Mouse (Mus musculus): ENCODE measurements around the gene Dlgap1.

Dlgap1 gene

GRCm38 (mm10) chr17:70734728-70735127, 765.9 kb downstream of the Dlgap1 start:
- no peak for DNase-seq (ENCODE audit: low read depth)

DNA sequence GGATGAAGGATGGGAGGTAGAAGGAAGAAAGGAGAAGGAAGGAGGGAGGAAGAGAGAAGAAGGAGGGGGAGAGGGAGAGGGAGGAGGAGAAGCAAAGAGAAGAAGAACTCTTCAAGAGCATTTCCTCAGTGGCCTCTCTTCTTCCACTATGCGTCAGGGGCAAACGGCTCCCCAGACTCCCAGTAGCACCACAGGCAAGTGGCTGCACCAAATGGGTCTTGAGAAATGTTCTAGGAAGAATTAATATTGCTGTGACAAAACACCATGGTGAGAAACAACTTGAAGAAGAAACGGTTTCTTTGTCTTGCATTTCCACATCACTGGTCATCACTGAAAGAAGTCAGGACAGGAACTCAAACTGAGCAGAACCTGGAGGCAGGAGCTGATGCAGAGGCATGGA, 766.5 kb downstream of the Dlgap1 start:
- DNase-seq (ENCODE audit: low read depth), result no peak

DNA sequence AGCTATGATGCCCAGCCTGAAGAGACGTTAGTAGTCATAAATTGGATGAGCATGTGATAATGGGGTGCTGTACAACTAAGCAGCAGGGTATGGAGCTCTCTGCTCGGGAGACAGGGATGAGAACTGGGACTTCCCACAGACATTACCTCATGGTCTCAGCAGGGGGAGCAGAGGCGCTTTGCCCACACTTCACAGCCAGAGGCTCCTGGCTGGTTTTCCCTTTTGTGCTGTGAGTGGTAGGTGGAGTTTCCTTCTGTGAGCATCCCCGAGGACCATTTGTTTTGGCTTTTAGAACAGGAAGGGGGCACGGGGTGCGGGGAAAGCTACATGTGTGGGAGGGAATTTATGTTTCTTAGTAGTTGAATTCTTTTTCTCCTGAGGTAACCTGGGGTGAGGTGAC, 768.6 kb downstream of the Dlgap1 start:
- DNase-seq (ENCODE audit: low read depth), result peak; percentile 94

- peak; percentile 97 for DNase-seq (ENCODE audit: low read depth)
These were observed 769.4 kb downstream of the Dlgap1 start for GRCm38 (mm10) chr17:70738168-70738854.

DNA sequence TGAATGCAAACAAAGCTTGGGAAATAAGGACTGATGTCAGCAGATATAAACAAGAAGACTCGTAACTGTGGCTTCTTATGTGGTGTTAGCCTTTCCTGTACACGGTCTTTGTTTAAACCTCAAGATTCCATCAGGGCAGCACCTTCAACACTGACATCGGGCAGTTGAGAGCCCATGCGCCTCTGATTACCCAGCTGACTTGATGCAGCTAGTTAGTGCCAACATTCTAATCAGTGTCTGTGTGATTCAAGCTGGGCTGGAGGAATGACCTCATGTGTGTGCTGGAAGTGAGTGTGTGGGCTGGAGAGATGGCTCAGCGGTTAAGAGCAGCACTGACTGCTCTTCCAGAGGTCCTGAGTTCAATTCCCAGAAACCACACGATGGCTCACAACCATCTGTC, 770.5 kb downstream of the Dlgap1 start:
- DNase-seq (ENCODE audit: low read depth), result peak; percentile 81

- peak; percentile 58 for DNase-seq (ENCODE audit: low read depth)
These were observed 772.8 kb downstream of the Dlgap1 start for GRCm38 (mm10) chr17:70741696-70742095.

GRCm38 (mm10) chr17:70744570-70745153, 775.8 kb downstream of the Dlgap1 start:
- peak; percentile 35 for DNase-seq (ENCODE audit: low read depth)

DNA sequence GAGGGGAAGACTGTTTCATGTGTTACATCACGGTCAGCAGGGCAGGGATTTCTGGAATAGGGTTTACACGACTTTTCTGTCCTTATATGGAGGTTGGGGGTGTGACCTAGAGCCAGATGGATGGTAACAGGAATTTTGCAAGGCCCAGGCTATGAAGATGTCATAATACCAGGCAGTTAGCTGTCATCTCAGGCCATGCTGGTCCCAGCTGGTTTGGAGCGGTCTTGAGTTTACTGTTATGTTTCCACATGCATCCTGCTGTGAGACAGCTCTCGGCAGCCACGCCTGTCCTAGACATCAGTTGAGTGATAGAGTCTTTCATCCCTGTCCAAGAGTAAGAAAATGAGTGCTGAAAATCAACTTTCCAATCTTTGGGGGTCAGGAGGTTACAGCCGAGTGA, 776.5 kb downstream of the Dlgap1 start:
- DNase-seq (ENCODE audit: low read depth), result peak; percentile 57

GRCm38 (mm10) chr17:70746379-70747079, 777.7 kb downstream of the Dlgap1 start:
- DNase-seq (ENCODE audit: low read depth), result peak; percentile 92

- DNase-seq (ENCODE audit: low read depth), result peak; percentile 80
These were observed 779.0 kb downstream of the Dlgap1 start for GRCm38 (mm10) chr17:70747731-70748475.

DNA sequence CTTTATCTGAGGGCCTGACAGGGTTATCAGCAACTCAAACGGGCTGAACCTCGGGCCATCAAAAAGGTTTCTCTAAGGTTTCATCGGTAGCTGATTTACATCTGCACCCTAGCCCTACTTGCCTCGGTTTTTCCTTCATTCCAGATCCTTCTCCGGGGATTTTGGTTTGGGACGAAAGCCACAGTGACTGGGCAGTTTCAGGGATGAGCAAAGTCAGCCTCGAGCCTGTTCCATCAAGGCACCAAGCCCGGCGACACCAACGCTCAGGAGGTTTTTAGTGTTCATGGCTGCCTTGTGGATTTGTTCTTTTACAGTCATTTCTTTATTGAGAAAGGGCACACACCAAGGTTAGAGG, 779.6 kb downstream of the Dlgap1 start:
- peak; percentile 62 for DNase-seq (ENCODE audit: low read depth)

DNA sequence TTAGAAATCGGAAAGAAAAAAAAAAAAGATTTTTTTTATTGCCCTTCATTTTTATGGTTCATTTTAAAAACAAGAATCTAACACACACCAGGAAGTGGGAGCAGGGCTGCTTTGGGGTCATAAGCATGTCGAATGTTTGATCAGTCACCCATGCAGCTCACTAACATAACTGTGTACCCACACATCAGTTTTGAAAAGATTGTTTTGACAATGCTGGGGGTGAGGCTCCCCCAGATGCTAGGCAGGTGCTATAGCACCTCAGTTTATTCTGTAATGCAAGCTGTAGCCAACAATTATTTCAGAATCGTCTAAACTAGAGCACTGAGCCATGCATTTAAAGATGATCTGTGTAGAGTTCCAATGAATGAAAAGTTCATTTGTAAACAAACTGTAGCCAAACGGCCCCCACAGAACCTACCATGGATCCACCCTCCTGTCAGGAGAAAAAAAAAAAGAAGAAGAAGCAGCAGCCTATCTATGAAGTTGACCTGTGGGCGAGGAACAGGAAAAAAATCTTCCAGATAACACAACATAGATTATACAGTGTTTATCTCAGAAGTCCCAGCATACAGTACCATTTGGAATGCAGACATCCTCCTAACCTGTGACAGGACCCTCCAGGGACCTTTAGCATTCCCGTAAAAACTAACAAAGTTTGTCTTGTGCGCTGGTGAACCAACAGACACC, 780.2 kb downstream of the Dlgap1 start:
- peak; percentile 26 for DNase-seq (ENCODE audit: low read depth)

GRCm38 (mm10) chr17:70750236-70751160, 781.6 kb downstream of the Dlgap1 start:
- no peak for DNase-seq (ENCODE audit: low read depth)

- DNase-seq (ENCODE audit: low read depth), result no peak
These were observed 782.3 kb downstream of the Dlgap1 start for GRCm38 (mm10) chr17:70751161-70751651.

DNA sequence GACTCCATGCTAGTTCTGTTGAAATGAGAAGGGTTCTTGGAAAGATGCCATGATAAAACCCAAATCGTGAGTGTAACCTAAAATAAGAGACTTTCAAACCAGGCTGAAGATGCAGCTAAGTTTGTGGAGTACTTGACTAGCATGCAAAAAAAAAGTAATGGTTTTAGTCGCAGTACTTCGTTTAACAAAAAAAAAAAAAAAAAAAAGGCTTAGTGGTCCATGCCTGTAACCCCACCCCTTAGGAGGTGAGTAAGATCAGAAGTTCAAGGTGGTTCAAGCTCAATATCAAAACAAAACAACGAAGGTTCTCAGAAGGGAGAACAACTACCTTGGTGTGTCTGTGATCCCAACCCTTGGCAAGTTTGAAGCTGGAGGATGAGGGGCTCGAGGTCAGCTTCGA, 782.8 kb downstream of the Dlgap1 start:
- DNase-seq (ENCODE audit: low read depth), result no peak

DNA sequence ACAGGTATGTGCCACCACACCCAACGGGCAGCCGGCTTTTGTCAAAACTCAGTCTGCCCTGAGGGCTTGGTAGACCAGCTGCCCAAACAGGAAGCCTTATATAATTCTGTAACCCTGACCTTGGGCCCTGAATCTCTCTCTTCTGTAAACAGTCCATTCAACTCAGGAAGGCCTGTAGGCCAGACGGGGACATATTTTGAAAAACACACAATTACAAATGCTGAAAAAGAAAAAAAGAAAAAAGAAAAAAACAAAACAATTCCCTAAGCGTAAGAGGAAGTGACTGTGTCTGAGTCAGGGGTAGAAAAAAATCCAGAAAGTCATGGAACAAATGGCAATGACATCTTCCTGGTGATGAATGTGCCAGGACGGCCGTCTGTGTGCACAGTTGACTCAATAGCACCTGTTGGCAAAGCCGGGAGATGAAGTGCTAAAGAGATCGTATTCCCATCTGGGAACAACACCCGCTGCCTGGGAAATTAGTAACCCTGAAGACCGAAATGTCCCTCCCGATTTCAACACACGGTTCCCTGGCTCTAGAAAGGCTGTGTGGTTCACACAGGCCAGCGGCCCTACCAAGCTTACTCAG, 784.7 kb downstream of the Dlgap1 start:
- DNase-seq (ENCODE audit: low read depth), result peak; percentile 60

DNA sequence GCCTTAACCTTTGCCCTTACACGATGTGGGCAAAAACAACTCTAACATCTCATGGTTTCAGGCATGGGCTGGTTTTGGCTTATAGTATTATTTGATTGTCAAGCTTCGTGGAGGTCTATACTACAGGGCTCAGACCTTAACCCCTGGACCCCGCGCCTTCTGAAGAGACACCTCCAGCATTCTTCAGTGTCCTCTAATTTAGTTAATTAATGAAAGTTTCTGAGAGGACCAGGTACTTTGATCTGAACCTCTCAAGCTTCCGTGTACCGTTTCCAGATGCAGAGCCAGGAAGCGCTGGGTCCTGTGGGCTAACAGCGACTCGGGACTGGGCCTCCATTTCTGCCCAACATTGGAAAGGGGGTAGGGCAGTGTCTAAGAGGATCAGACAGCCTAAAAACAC, 785.2 kb downstream of the Dlgap1 start:
- no peak for DNase-seq (ENCODE audit: low read depth)

DNA sequence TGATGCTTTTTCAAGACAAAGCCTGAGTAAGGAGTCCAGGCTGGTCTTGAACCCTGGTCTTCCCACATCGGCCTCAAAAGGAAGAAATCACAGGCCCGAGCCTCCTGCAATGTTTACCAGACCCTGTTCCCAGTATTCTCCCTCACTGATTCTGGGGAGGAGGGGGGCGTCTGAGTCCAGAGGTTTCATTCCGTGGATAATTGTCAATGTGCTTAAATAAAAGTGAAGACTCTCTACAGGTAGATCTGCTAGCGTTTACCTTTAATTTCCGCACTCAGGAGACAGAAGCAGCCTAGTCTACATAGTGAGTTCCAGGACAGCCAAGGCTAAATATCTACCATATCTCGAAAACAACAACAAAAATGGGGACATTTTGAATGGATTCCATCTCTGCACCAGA, 785.8 kb downstream of the Dlgap1 start:
- DNase-seq (ENCODE audit: low read depth), result no peak

DNA sequence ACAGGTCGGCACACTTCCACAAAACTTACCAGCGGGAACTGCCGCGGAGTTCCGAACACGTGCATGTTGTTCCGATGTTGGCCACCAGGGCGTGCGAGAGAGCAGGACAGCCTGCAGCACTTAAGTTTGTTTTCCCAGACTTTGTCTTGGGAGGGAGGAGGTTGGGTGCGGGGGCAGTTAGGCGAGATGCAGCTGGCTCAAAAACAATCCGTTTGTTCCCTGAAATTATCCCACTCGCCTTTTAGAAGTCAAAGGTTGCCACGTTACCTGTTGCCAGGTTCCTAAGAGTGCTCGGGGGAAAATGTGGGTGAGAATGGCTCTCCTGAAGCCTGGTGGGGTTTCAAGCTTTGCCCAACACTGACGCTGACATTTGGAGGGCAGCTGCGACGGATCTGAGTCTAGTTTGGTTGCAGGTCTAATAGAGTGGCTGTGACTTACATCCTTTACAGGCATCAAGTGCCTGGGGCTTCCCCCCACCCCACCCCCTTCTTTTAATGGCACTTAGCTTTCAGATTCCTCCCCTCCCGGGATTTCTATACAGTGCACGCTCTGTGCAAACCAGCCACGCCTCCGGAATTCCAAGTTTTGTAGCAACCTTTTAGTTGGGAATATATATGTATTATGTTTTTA, 786.3 kb downstream of the Dlgap1 start:
- peak; percentile 95 for DNase-seq (ENCODE audit: low read depth)

Measured in NIH3T3 (cell line).